Mouse (Mus musculus) left cerebral cortex, adult 11 months (tissue): ENCODE data around the gene S100a1.

Source experiments
- DNase-seq: peaks from one replicate; pipeline ENCODE4 v3.0.0; 2022; ENCODE audit warnings: low spot score

S100a1 gene

GRCm38 (mm10) chr3:90513796-90514590 lies at the start of gene S100a1, which contains the start of gene S100a13:
Gene S100a1 (minus strand): TSS chr3:90514392.
Gene S100a13 (plus strand): TSS chr3:90514435.
- no peak for DNase-seq

- DNase-seq = no peak
Observed at GRCm38 (mm10) chr3:90560008-90560628, 45.9 kb upstream of the S100a1 start, which contains the start of gene S100a3. Gene S100a3 (plus strand): TSS chr3:90560578.

GRCm38 (mm10) chr3:90555954-90556353 lies 41.8 kb upstream of the S100a1 start:
- peak; percentile 49 for DNase-seq

GRCm38 (mm10) chr3:90552231-90552630 lies 38.0 kb upstream of the S100a1 start:
- no peak for DNase-seq

GRCm38 (mm10) chr3:90550421-90550790 lies 36.2 kb upstream of the S100a1 start:
- DNase-seq = no peak

GRCm38 (mm10) chr3:90549676-90550420 lies 35.7 kb upstream of the S100a1 start:
- DNase-seq = no peak

- peak; percentile 33 for DNase-seq
Observed at GRCm38 (mm10) chr3:90540904-90541303, 26.7 kb upstream of the S100a1 start.

GRCm38 (mm10) chr3:90537905-90538296 lies 23.7 kb upstream of the S100a1 start:
- DNase-seq = no peak

- no peak for DNase-seq
Observed at GRCm38 (mm10) chr3:90537141-90537904, 23.1 kb upstream of the S100a1 start, which contains the start of gene S100a16. Gene S100a16 (plus strand): TSS chr3:90537254.

- no peak for DNase-seq
Observed at GRCm38 (mm10) chr3:90535446-90535845, 21.3 kb upstream of the S100a1 start.

GRCm38 (mm10) chr3:90531713-90532112 lies 17.5 kb upstream of the S100a1 start:
- no peak for DNase-seq

GRCm38 (mm10) chr3:90527291-90527873 lies 13.2 kb upstream of the S100a1 start:
- no peak for DNase-seq

- DNase-seq = no peak
Observed at GRCm38 (mm10) chr3:90526580-90526979, 12.4 kb upstream of the S100a1 start, which contains the start of gene S100a14. Gene S100a14 (plus strand): TSS chr3:90526856.

GRCm38 (mm10) chr3:90526076-90526475 lies 11.9 kb upstream of the S100a1 start:
- DNase-seq = no peak

- DNase-seq = peak; percentile 65
Observed at GRCm38 (mm10) chr3:90525421-90525820, 11.2 kb upstream of the S100a1 start.

- DNase-seq = no peak
Observed at GRCm38 (mm10) chr3:90517711-90518110, 3.5 kb upstream of the S100a1 start.

GRCm38 (mm10) chr3:90515789-90516188 lies 1.6 kb upstream of the S100a1 start:
- no peak for DNase-seq

GRCm38 (mm10) chr3:90515242-90515641 lies 1.1 kb upstream of the S100a1 start:
- no peak for DNase-seq

- DNase-seq = no peak
Observed at GRCm38 (mm10) chr3:90514691-90515090, 499 bp upstream of the S100a1 start.

GRCm38 (mm10) chr3:90512948-90513642 lies 1.1 kb downstream of the S100a1 start:
- no peak for DNase-seq

GRCm38 (mm10) chr3:90512276-90512675 lies 1.9 kb downstream of the S100a1 start:
- DNase-seq = no peak
